Comparison of ENCODE assay signal across 8 mouse cellular contexts in genomic region chr6:72956199-72957092, GRCm38 (mm10). TPM values are rescaled to one million over a fixed set of nuclear protein-coding genes. Genes with fewer than 3 reads are reported as not detected.
A peak's percentile ranks its signal among the peaks of the same experiment; 100 is the strongest.
DNase-seq lines count a peak whose midpoint lies in the region; ATAC-seq lines count a peak whose summit lies in the region.

No protein-coding gene starts in this region.

- 7% methylated on average over 15 of the region's 15 CpGs for WGBS in intestine, embryonic 15.5 days

- peak; percentile 38 for DNase-seq in urinary bladder, postnatal 25 days (ENCODE audit: low spot score)
- DNase-seq in urinary bladder, postnatal 10 days (ENCODE audit: low spot score) = no peak
- peak; percentile 82 for DNase-seq in cerebellum, adult 9-11 months
- peak; percentile 29 to 38 for DNase-seq in gastrocnemius, postnatal 36 days
- DNase-seq in lung, postnatal 14 days = peak; percentile 64
- peak; percentile 87 for DNase-seq in retina, postnatal 1 day
- no peak for DNase-seq in layer of hippocampus, postnatal 25 days (ENCODE audit: extremely low spot score in 1 of 2, low spot score in 1 of 2)

- peak overlapping the region; percentile 39 for H3K9ac ChIP-seq in intestine, embryonic 15.5 days

- H3K36me3 ChIP-seq in intestine, embryonic 15.5 days = no peaks in the 10 kb centered on the region

- H3K27ac ChIP-seq in intestine, embryonic 15.5 days = peak overlapping the region; percentile 38; the same call in 1 of the 2 replicates

- peak; percentile 32 for ATAC-seq in intestine, embryonic 15.5 days

- H3K27me3 ChIP-seq in intestine, embryonic 15.5 days (replicated peaks) = no peaks in the 10 kb centered on the region

- H3K4me3 ChIP-seq in intestine, embryonic 15.5 days (replicated peaks) = peak overlapping the region; percentile 83

- H3K9me3 ChIP-seq in intestine, embryonic 15.5 days = no peaks in the 10 kb centered on the region

- H3K4me1 ChIP-seq in intestine, embryonic 15.5 days (replicated peaks) = peaks cover 19% of the 10 kb centered on the region

- peak overlapping the region; percentile 71 for H3K4me2 ChIP-seq in intestine, embryonic 15.5 days (replicated peaks)

- intact Hi-C loops in gastrocnemius, postnatal 36 days (cut with DNase I) = no loop called here

RNA-seq across cellular contexts. Expression of gene Tmsb10, which starts 2.1 kb away (rescaled TPM):
- 10 to 100 TPM; 61.2 to 79.8 TPM for total RNA-seq in gastrocnemius, postnatal 36 days (2021)
- 1,739 and 2,151 TPM in 2 replicates for polyA plus RNA-seq in intestine, embryonic 15.5 days (2015; fragmentation: Nextera tagmentation; extraction: Ambion mirVana)
- 100 to 1,000 TPM; 408 to 418 TPM for total RNA-seq in layer of hippocampus, postnatal 25 days (2021)

RNA-seq across cellular contexts. Expression of gene Kcmf1, which starts 56.7 kb away (rescaled TPM):
- total RNA-seq in gastrocnemius, postnatal 36 days (2021) = 100 to 1,000 TPM; 150 TPM
- polyA plus RNA-seq in intestine, embryonic 15.5 days (2015; fragmentation: Nextera tagmentation; extraction: Ambion mirVana) = 42.2 and 46.4 TPM in 2 replicates
- 10 to 100 TPM; 60.1 to 65.6 TPM for total RNA-seq in layer of hippocampus, postnatal 25 days (2021)

Comparison
In these comparisons a context has a peak if more than half of its experiments do, and no peak if none do; other contexts are left out.
1. DNase-seq: peak in urinary bladder, postnatal 25 days (single experiment), cerebellum, adult 9-11 months (single experiment), gastrocnemius, postnatal 36 days (2 of 2), lung, postnatal 14 days (single experiment) and retina, postnatal 1 day (single experiment); none in urinary bladder, postnatal 10 days (single experiment) and layer of hippocampus, postnatal 25 days (0 of 2).
2. RNA of gene Tmsb10, which starts 2.1 kb away (total RNA-seq): 408 to 418 TPM in layer of hippocampus, postnatal 25 days; 61.2 to 79.8 TPM in gastrocnemius, postnatal 36 days; every median in the first group is over 4 times any median in the second.